Mouse (Mus musculus) limb, embryonic 11.5 days (tissue): Measurements from ENCODE around the gene Nadsyn1. TPM values are rescaled to one million over a fixed set of nuclear protein-coding genes. Genes with fewer than 3 reads are reported as not detected.

ENCODE experiments used
- ATAC-seq: fragments of 200-750 bp; cut with Nextera tagmentation; 2 replicates; pipeline ENCODE4 v1.8.0; 2017; ENCODE audit warnings: low read depth; ENCODE audit not compliant: insufficient number of reproducible peaks, low FRiP score, low TSS enrichment
- DNase-seq: peaks from one replicate; pipeline ENCODE4 v3.0.0-alpha.2; 2015; ENCODE audit warnings: low spot score
- H3K27ac ChIP-seq: fragments of 300-500 bp; sonication (generic); replicated peaks from 2 replicates; pipeline ENCODE4 v1.5.1; 2014; ENCODE audit warnings: low read depth, mild to moderate bottlenecking, low read length
- H3K27me3 ChIP-seq: fragments of 300-500 bp; sonication (generic); 2 replicates; pipeline ENCODE4 v1.6.1; 2014; ENCODE audit warnings: mild to moderate bottlenecking, low read length, mixed read lengths; ENCODE audit not compliant: control insufficient read depth, insufficient read depth
- H3K36me3 ChIP-seq: fragments of 300-500 bp; sonication (generic); 2 replicates; pipeline ENCODE4 v1.6.1; 2014; ENCODE audit warnings: mild to moderate bottlenecking, low read length, moderate library complexity, mixed read lengths; ENCODE audit not compliant: control insufficient read depth, insufficient read depth
- H3K4me1 ChIP-seq: fragments of 300-500 bp; sonication (generic); 2 replicates; pipeline ENCODE4 v1.6.1; 2014; ENCODE audit warnings: low read length, mixed read lengths; ENCODE audit not compliant: control insufficient read depth, insufficient read depth
- H3K4me2 ChIP-seq: fragments of 300-500 bp; sonication (generic); 2 replicates; pipeline ENCODE4 v1.6.1; 2014; ENCODE audit warnings: low read depth, mild to moderate bottlenecking, moderate library complexity; ENCODE audit not compliant: severe bottlenecking
- H3K4me3 ChIP-seq: fragments of 300-500 bp; sonication (generic); 2 replicates; pipeline ENCODE4 v1.5.1; 2014; ENCODE audit warnings: low read depth, low read length
- H3K9ac ChIP-seq: fragments of 300-500 bp; sonication (generic); 2 replicates; pipeline ENCODE4 v1.6.1; 2014; ENCODE audit warnings: mild to moderate bottlenecking, low read length
- H3K9me3 ChIP-seq: fragments of 300-500 bp; sonication (generic); 2 replicates; pipeline ENCODE4 v1.6.1; 2016; ENCODE audit warnings: low read length; ENCODE audit not compliant: control insufficient read depth
- WGBS: fragments of 180-500 bp; shearing (Covaris S2); extraction: QIAGEN DNeasy Blood & Tissue Kit; methylation state at CpG from one replicate; pipeline ENCODE4 v1.1.7; 2014; 5-methylcytosine and 5-hydroxymethylcytosine counted together
- polyA plus RNA-seq: library from polyadenylated mRNA; unstranded; fragments of >200 nt; fragmentation: Nextera tagmentation; extraction: Ambion mirVana; gene quantifications from 2 replicates; pipeline ENCODE4 v1.2.1, GENCODE M21; 2014

Nadsyn1 gene
- polyA plus RNA-seq, result 7.8 and 8.4 TPM in 2 replicates

GRCm38 (mm10) chr7:143822375-143823265, at the start of gene Nadsyn1, which contains the start of gene Dhcr7:
Gene Nadsyn1 (minus strand): TSS chr7:143822849.
Gene Dhcr7 (plus strand): TSS chr7:143823145.
- peaks cover 6% of the 10 kb centered on the region; the same call in 1 of the 2 replicates for H3K4me1 ChIP-seq
- no peaks in the 10 kb centered on the region for H3K27me3 ChIP-seq
- DNase-seq (peak; percentile 99), ATAC-seq (peak; percentile 98)
- no peaks in the 10 kb centered on the region for H3K9me3 ChIP-seq
- H3K4me3 ChIP-seq, result peak within 1 kb of the TSS; percentile 60
- H3K9ac ChIP-seq, result peak within 1 kb of the TSS; percentile 48
- H3K36me3 ChIP-seq, result peaks cover 5% of the 10 kb centered on the region
- H3K4me2 ChIP-seq, result peak within 1 kb of the TSS; percentile 63
- H3K27ac ChIP-seq, result peak within 1 kb of the TSS; percentile 48
- WGBS, result under 1% methylated on average over 40 of the region's 40 CpGs

GRCm38 (mm10) chr7:143868874-143869273, 46.2 kb upstream of the Nadsyn1 start:
- Histone ChIP-seq H3K27ac (no peak overlapping the region), H3K27me3 (no peaks in the 10 kb centered on the region), H3K4me1 (no peaks in the 10 kb centered on the region), H3K9me3 (no peaks in the 10 kb centered on the region), H3K36me3 (no peaks in the 10 kb centered on the region), H3K4me3 (no peak overlapping the region), H3K4me2 (no peak overlapping the region), H3K9ac (no peak overlapping the region)
- 90% methylated on average over 4 of the region's 4 CpGs for WGBS
- ATAC-seq, result no peak
- DNase-seq, result no peak

DNA sequence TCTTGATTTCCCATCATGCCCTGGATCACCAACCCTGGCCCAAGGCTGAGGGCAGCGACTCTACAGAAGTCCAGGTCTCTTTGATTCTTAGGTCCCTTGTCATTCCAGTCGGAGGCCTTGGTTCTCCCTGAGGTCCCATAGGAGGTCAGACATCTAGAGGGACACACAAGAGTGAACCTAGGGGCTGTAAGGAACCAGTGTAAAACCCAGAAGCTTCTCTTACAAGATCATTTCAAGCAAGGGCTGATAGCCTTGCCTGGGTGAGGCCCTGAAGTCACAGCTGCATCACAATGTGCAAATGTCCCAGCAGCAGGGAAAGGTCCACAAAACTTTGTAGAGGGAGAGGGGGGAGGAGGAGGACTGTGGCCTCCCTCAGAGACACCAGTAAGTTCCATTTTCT, 43.9 kb upstream of the Nadsyn1 start, which contains the start of gene Gm498:
Gene Gm498, plus strand, starts transcription at position 301 of the 400 bp plus-strand sequence.
- Histone ChIP-seq H3K9ac (no peak within 1 kb of the TSS), H3K4me2 (no peak within 1 kb of the TSS), H3K4me1 (no peaks in the 10 kb centered on the region), H3K27me3 (no peaks in the 10 kb centered on the region), H3K4me3 (no peak within 1 kb of the TSS), H3K36me3 (no peaks in the 10 kb centered on the region), H3K9me3 (no peaks in the 10 kb centered on the region), H3K27ac (no peak within 1 kb of the TSS)
- no peak for DNase-seq
- WGBS, result 82% methylated on average over 2 of the region's 2 CpGs
- no peak for ATAC-seq

DNA sequence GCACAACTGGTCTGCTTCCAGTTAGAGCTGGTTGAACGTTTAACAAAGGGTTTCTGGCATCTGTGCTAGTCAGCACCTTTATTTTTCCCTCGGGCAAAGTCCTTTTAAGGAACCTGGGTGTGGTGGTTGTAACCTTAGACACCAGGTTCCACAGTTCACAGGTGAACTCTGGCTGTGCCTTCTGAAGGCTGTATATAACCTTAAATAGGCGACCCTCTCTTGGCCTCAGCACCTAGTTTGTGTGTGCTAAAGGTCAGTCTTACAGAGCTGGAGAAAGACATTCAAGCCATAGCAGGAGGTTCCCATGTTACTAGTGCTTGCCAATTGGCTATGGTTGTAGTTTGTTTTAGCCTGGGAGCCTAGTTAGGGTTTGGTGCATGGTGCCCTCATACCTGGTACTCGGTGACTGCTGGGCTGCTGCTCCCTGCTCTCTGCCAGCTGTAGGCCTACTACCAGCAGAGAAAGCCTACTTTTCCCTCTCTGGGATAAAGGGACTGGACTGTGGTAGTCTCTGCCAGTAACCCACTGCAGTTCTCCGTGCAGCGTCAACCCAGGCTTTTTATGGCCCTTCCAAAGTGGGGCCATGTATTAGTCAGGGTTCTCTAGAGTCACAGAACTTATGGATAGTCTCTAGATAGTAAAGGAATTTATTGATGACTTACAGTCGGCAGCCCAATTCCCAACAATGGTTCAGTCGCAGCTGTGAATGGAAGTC, 26.3 kb upstream of the Nadsyn1 start:
- H3K9me3 ChIP-seq, result no peaks in the 10 kb centered on the region
- 91% methylated on average over 7 of the region's 8 CpGs for WGBS
- H3K9ac ChIP-seq, result no peak overlapping the region
- H3K36me3 ChIP-seq, result peaks cover 13% of the 10 kb centered on the region
- H3K27me3 ChIP-seq, result no peaks in the 10 kb centered on the region
- no peak overlapping the region for H3K4me2 ChIP-seq
- no peaks in the 10 kb centered on the region for H3K4me1 ChIP-seq
- ATAC-seq, result no peak
- no peak for DNase-seq
- no peak overlapping the region for H3K4me3 ChIP-seq
- H3K27ac ChIP-seq, result no peak overlapping the region

DNA sequence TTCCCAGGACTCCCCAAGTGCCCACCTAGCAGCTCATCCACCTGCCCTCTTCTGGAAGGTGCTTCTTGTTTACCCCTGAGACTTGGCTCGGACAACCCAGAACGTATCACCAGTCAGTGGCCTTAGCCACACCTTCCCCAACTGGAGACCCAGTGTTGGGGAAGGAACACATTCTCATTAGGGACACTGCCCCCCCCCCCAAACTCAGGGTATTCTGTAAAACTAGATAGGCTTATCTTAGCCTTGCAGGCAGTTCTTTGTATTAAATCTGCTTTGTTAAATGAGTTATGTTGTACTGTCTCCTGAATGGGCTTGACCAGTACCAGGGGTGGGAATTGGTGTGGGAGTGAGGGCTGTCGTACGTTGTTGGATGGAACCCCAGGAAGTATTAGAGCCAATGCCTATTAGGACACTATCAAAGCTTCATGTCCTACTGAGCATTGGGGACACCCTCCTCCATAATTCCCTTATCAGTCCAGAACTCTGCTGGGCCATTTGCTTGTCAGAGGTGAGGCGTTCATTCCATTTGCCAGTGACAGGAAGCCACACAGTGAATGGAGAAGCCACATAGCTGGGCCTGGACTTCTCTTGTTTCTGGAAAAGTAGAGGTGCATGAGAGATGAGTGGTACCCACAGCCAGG, 25.6 kb upstream of the Nadsyn1 start:
- Histone ChIP-seq H3K36me3 (peaks cover 18% of the 10 kb centered on the region), H3K9ac (no peak overlapping the region), H3K4me2 (no peak overlapping the region), H3K4me3 (no peak overlapping the region), H3K4me1 (no peaks in the 10 kb centered on the region), H3K27ac (no peak overlapping the region), H3K9me3 (no peaks in the 10 kb centered on the region), H3K27me3 (no peaks in the 10 kb centered on the region)
- WGBS, result 93% methylated on average over 5 of the region's 5 CpGs
- DNase-seq (no peak), ATAC-seq (no peak)

GRCm38 (mm10) chr7:143841301-143841700, 18.7 kb upstream of the Nadsyn1 start:
- 96% methylated on average over 8 of the region's 8 CpGs for WGBS
- Histone ChIP-seq H3K4me2 (no peak overlapping the region), H3K36me3 (peaks cover 19% of the 10 kb centered on the region), H3K4me1 (no peaks in the 10 kb centered on the region), H3K4me3 (no peak overlapping the region), H3K27me3 (no peaks in the 10 kb centered on the region), H3K9ac (no peak overlapping the region), H3K9me3 (no peaks in the 10 kb centered on the region), H3K27ac (no peak overlapping the region)
- DNase-seq (no peak), ATAC-seq (no peak)

DNA sequence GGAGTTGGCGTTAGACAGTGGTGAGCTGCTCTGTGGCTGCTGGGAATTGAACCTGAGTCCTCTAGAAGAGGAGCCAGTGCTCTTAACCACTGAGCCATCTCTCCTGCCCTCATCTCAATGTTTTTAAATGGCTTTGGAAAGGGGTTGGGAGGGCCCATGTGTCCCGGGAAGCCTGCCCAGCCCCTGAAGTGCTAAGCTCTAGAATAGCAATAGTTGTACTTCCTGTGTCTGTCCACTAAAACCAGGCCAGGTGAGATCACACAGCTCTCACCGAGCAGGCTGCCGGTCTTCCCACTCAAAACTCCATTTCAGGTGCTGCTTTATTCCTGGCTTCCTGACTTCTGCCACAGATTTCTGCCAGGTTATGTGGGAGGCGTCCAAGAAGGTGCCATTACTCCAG, 17.5 kb upstream of the Nadsyn1 start:
- H3K4me1 ChIP-seq, result no peaks in the 10 kb centered on the region
- ATAC-seq, result no peak
- no peak for DNase-seq
- no peaks in the 10 kb centered on the region for H3K9me3 ChIP-seq
- H3K4me2 ChIP-seq, result no peak overlapping the region
- 94% methylated on average over 5 of the region's 5 CpGs for WGBS
- no peaks in the 10 kb centered on the region for H3K27me3 ChIP-seq
- no peak overlapping the region for H3K4me3 ChIP-seq
- H3K27ac ChIP-seq, result no peak overlapping the region
- peaks cover 17% of the 10 kb centered on the region for H3K36me3 ChIP-seq
- H3K9ac ChIP-seq, result no peak overlapping the region

DNA sequence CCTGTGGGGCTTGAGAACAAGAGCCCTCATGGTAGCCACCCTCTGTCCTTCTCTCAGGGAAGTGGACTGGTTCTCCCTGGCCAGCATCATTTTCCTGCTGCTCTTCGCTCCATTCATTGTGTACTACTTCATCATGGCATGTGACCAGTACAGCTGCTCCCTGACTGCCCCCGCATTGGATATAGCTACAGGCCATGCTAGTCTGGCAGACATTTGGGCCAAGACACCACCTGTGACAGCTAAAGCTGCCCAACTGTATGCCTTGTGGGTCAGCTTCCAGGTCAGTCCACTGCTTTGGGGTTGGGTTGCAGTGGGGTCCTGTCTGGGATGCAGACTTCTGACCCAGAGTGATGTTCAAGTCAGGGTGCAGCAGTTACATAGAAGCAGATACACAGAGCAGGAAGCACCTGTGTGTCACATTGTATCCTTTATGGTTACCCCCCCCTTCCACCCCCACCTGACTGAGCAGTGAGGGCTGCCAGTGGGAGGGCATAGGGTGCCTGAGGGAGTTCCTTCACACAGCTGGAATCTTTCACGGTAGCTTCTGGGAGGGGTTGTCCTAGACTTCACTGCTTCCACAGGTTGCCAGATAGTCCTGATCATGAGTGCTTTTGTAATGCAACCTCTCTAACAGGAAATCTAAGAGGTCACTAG, 15.2 kb upstream of the Nadsyn1 start:
- ATAC-seq (no peak), DNase-seq (no peak)
- H3K27ac ChIP-seq, result no peak overlapping the region
- no peaks in the 10 kb centered on the region for H3K4me1 ChIP-seq
- H3K36me3 ChIP-seq, result peaks cover 11% of the 10 kb centered on the region
- H3K4me2 ChIP-seq, result no peak overlapping the region
- no peak overlapping the region for H3K9ac ChIP-seq
- no peaks in the 10 kb centered on the region for H3K27me3 ChIP-seq
- WGBS, result 96% methylated on average over 3 of the region's 3 CpGs
- no peaks in the 10 kb centered on the region for H3K9me3 ChIP-seq
- no peak overlapping the region for H3K4me3 ChIP-seq
